Mouse (Mus musculus): ENCODE measurements around the gene Gm48552. TPM values are rescaled to one million over a fixed set of nuclear protein-coding genes. Genes with fewer than 3 reads are reported as not detected.

Gm48552 gene
- polyA plus RNA-seq, 1 experiment from 2014 or later: 1.2 TPM

DNA sequence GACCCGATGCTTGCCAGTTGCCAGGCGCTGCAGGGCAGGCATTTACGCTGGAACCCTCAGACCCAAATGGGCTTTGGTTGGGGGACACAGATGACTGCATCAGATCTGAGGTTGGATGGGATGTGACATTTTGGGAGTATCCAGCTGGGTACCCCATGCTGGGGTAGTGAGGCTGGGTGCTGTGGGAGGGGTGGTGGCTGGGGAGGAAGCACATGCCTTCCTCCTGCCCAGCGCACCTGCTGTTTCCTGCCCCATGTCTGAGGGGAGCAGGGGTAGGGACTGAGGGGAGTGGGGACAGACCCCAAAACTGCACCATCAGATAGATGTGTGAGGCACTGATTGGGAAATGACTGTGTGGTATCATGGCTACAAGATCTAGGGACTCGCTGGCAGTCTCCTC lies 7.9 kb downstream of the Gm48552 start:
- Histone ChIP-seq H3K4me2 (no peak overlapping the region), H3K4me3 (ENCODE audit: low read depth, low read length) (no peak overlapping the region), H3K4me1 (ENCODE audit: control insufficient read depth, insufficient read depth, low read length) (peaks cover 27% of the 10 kb centered on the region), H3K27ac (ENCODE audit: low read depth, low read length) (no peak overlapping the region), H3K36me3 (ENCODE audit: control insufficient read depth, insufficient read depth, low read length) (peaks cover 7% of the 10 kb centered on the region; the same call in 1 of the 2 replicates), H3K27me3 (ENCODE audit: control insufficient read depth, insufficient read depth, low read length) (peaks cover 9% of the 10 kb centered on the region), H3K9me3 (replicated peaks; ENCODE audit: control insufficient read depth, low read length) (no peaks in the 10 kb centered on the region), H3K9ac (ENCODE audit: low read depth, low read length) (no peak overlapping the region)
- 72% methylated on average over 5 of the region's 5 CpGs for WGBS (ENCODE audit: insufficient replicate concordance)
- ATAC-seq (replicated peaks; ENCODE audit: insufficient number of reproducible peaks, low FRiP score, low TSS enrichment): no peak

DNA sequence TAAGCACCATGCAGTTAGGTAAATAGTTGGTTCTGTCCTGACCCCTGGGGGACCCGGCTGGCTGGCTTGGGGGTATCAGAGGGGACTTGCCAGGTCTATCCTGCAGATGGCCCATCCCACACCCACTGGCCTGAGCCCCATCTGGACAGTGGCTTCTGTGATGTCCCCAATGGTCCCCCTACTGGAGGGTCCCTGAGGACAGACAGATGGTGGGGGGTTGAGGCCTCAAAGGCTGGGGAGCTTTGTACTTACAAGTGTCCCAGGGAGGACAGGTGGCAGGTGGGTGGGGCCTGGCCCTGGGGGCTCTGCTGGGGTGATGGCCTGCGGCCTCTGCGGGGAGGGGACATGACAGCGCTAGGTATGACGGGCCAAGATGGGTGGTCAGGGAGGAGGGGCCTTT lies 10.5 kb downstream of the Gm48552 start:
- Histone ChIP-seq H3K4me2 (no peak overlapping the region), H3K27me3 (ENCODE audit: control insufficient read depth, insufficient read depth, low read length) (peaks cover 16% of the 10 kb centered on the region), H3K9me3 (replicated peaks; ENCODE audit: control insufficient read depth, low read length) (no peaks in the 10 kb centered on the region), H3K4me1 (ENCODE audit: control insufficient read depth, insufficient read depth, low read length) (peaks cover 29% of the 10 kb centered on the region), H3K27ac (ENCODE audit: low read depth, low read length) (no peak overlapping the region), H3K36me3 (ENCODE audit: control insufficient read depth, insufficient read depth, low read length) (peaks cover 7% of the 10 kb centered on the region; the same call in 1 of the 2 replicates), H3K4me3 (ENCODE audit: low read depth, low read length) (no peak overlapping the region), H3K9ac (ENCODE audit: low read depth, low read length) (peak overlapping the region; percentile 34; the same call in 1 of the 2 replicates)
- ATAC-seq (replicated peaks; ENCODE audit: insufficient number of reproducible peaks, low FRiP score, low TSS enrichment): no peak
- WGBS (ENCODE audit: insufficient replicate concordance): 63% methylated on average over 5 of the region's 5 CpGs

DNA sequence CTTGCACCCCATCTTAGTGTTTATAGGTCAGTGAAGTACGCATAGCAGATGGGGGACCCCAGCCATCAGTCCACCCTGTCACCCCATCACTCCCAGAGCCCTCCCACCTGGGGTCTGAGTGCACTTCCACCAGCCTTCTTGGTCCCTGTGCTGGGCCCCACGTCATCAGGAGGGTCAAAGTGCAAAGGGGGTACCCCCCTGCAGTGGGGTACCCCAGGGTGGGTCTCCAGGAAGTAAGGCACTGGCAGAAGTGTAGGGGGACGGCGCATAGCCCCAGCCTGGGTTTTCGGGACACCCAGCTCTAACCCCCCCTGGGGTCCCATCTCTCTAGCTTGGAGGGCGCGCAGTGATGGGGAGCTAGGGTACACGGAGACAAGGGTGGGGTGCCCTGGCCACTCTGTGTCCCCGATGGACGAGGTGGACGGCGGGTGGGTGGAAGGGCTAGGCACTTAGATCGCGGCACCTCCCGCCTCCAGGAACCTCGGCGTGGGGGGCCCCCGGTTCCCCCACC lies 11.0 kb downstream of the Gm48552 start:
- Histone ChIP-seq H3K9me3 (replicated peaks; ENCODE audit: control insufficient read depth, low read length) (no peaks in the 10 kb centered on the region), H3K27me3 (ENCODE audit: control insufficient read depth, insufficient read depth, low read length) (peaks cover 21% of the 10 kb centered on the region), H3K9ac (ENCODE audit: low read depth, low read length) (no peak overlapping the region), H3K4me3 (ENCODE audit: low read depth, low read length) (no peak overlapping the region), H3K36me3 (ENCODE audit: control insufficient read depth, insufficient read depth, low read length) (peaks cover 10% of the 10 kb centered on the region; the same call in 1 of the 2 replicates), H3K4me1 (ENCODE audit: control insufficient read depth, insufficient read depth, low read length) (peaks cover 33% of the 10 kb centered on the region), H3K4me2 (peak overlapping the region; percentile 6), H3K27ac (ENCODE audit: low read depth, low read length) (no peak overlapping the region)
- WGBS (ENCODE audit: insufficient replicate concordance): 75% methylated on average over 18 of the region's 18 CpGs
- no peak for ATAC-seq (replicated peaks; ENCODE audit: insufficient number of reproducible peaks, low FRiP score, low TSS enrichment)

DNA sequence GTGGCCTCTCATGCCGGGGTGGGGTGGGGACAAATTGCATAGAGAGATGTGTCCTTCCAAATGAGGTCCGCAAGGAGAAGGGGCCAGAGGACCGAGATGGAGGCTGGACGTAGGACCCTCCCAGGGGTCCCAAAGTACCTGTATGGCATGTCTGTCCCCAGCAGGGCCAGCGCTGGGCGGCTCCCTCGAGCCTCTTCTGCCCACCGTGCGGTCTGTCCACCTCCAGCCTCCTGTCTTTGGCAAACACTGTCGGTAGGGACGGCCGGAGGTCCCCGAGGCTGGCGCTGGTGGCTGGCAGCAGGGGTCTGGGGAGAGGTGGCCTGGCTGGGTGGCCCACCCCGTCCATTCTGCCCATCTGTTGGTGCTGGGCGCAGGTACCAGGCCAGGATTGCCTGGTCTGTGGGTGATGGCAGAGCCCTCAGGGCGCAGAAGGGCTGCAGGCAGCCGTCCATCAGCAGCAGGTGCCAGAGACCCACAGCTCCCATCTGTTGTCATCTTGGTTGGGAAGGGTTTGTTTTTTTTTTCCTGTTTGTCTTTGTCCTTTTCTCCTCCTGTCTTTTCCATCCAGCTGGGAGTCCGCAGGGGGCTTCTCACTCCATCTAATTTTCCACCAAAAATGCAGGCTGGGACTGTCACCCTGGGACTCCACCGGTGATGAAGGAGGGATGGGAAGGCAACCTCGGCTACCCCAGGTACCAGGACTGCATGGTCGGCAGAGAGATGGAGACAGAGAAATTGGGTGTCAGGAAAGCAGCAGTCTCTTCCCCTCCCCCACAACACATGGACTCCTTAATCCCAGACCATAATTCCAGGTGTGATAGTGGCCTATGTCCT lies 11.8 kb downstream of the Gm48552 start:
- Histone ChIP-seq H3K9ac (ENCODE audit: low read depth, low read length) (no peak overlapping the region; the same call in 1 of the 2 replicates), H3K4me3 (ENCODE audit: low read depth, low read length) (no peak overlapping the region), H3K36me3 (ENCODE audit: control insufficient read depth, insufficient read depth, low read length) (peaks cover 10% of the 10 kb centered on the region; the same call in 1 of the 2 replicates), H3K27me3 (ENCODE audit: control insufficient read depth, insufficient read depth, low read length) (peaks cover 21% of the 10 kb centered on the region), H3K4me1 (ENCODE audit: control insufficient read depth, insufficient read depth, low read length) (peaks cover 33% of the 10 kb centered on the region), H3K9me3 (replicated peaks; ENCODE audit: control insufficient read depth, low read length) (no peaks in the 10 kb centered on the region), H3K27ac (ENCODE audit: low read depth, low read length) (peak overlapping the region; percentile 88; the same call in 1 of the 2 replicates), H3K4me2 (no peak overlapping the region)
- no peak for ATAC-seq (replicated peaks; ENCODE audit: insufficient number of reproducible peaks, low FRiP score, low TSS enrichment)
- WGBS (ENCODE audit: insufficient replicate concordance): 48% methylated on average over 22 of the region's 22 CpGs

DNA sequence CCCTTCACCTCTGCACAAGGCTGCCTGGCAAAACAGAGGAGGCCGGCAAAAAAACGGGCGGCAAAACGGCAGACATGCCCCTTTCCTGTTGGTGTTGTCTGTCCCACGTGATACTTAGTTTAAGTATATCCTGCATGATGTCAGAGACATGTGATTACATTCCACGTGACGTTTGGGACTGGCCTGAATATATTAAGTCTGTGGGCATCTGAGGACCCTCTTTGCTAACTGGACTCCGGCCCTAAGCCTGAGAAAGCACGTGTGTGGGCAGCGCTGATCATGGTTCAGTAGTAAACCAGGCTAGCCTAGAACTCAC lies 12.4 kb downstream of the Gm48552 start:
- H3K9ac ChIP-seq (ENCODE audit: low read depth, low read length): no peak overlapping the region; the same call in 1 of the 2 replicates
- H3K4me1 ChIP-seq (ENCODE audit: control insufficient read depth, insufficient read depth, low read length): peaks cover 36% of the 10 kb centered on the region
- no peak overlapping the region for H3K4me3 ChIP-seq (ENCODE audit: low read depth, low read length)
- H3K36me3 ChIP-seq (ENCODE audit: control insufficient read depth, insufficient read depth, low read length): peaks cover 13% of the 10 kb centered on the region; the same call in 1 of the 2 replicates
- peak overlapping the region; percentile 49; the same call in 1 of the 2 replicates for H3K4me2 ChIP-seq
- 0 out of 2 replicates have a peak, but pooled peaks have one; percentile 10 for ATAC-seq (replicated peaks; ENCODE audit: insufficient number of reproducible peaks, low FRiP score, low TSS enrichment)
- H3K9me3 ChIP-seq (replicated peaks; ENCODE audit: control insufficient read depth, low read length): no peaks in the 10 kb centered on the region
- H3K27ac ChIP-seq (ENCODE audit: low read depth, low read length): peak overlapping the region; percentile 88
- 17% methylated on average over 10 of the region's 10 CpGs for WGBS (ENCODE audit: insufficient replicate concordance)
- H3K27me3 ChIP-seq (ENCODE audit: control insufficient read depth, insufficient read depth, low read length): peaks cover 21% of the 10 kb centered on the region

DNA sequence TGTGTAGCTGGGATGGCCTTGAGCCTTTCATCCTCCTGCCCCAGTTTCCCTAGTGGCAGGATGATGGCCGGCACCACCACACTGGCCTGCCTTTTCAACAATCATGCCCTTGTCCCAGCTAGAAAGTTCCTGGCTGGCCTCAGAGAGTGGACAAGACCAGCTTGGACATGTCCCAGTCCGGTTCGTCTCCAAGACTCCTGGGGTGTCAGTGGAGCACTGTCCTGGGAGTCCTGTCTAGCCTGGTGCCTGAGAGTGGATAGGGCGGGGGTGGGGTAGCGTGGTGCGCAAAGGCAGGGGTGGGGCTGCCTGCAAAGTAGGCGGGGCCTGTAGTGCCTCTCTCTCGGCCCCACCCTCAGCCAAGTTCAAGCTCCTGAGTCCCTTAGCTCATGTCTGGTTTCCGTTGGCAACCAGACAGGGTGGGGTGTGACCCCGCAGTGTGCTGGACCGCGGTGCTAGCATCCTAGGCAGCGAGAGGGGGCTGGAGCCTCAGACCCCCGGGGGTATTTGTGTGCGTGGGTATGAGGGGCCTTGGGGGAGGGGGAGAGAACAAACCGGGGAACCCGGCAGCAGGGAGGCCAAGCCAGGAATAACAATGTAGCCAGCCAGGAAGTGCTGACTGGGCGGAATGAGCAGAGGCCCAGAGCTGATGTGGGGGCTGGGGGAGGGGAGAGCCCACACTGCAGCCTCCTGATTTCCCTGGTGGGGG lies 12.9 kb downstream of the Gm48552 start:
- peak; percentile 73 for ATAC-seq (replicated peaks; ENCODE audit: insufficient number of reproducible peaks, low FRiP score, low TSS enrichment)

DNA sequence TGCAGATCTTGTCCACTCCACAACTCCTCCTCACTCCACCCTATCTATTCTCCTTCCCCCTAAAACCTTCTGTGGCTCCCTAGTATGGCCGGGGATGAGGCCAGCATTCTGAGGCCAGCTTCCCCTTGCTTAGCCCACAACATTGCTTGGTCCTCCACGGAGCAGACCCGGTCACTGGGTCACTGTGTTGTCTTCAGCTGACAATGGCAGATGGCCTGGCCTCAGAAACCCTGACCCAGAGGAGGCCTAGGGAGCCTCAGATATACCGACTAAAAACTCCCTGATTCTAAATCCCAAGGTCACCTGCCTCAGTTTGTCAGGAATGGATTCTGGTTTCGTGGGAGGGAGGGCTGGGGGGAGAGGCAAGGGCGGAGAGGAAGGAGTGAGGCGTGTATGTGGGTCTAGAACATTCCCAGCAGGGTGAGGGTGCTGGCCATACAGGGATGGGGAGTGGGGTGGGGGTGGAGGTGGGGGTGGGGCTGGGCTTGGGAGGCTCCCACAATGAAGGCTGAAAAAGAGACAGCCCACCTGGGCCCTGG lies 13.5 kb downstream of the Gm48552 start:
- Histone ChIP-seq H3K4me2 (peak overlapping the region; percentile 49), H3K36me3 (ENCODE audit: control insufficient read depth, insufficient read depth, low read length) (peaks cover 13% of the 10 kb centered on the region; the same call in 1 of the 2 replicates), H3K9me3 (replicated peaks; ENCODE audit: control insufficient read depth, low read length) (no peaks in the 10 kb centered on the region), H3K4me1 (ENCODE audit: control insufficient read depth, insufficient read depth, low read length) (peaks cover 47% of the 10 kb centered on the region), H3K9ac (ENCODE audit: low read depth, low read length) (peak overlapping the region; percentile 66), H3K27ac (ENCODE audit: low read depth, low read length) (peak overlapping the region; percentile 88), H3K27me3 (ENCODE audit: control insufficient read depth, insufficient read depth, low read length) (peaks cover 21% of the 10 kb centered on the region), H3K4me3 (ENCODE audit: low read depth, low read length) (peak overlapping the region; percentile 8; the same call in 1 of the 2 replicates)
- 20% methylated on average over 7 of the region's 7 CpGs for WGBS (ENCODE audit: insufficient replicate concordance)
- ATAC-seq (replicated peaks; ENCODE audit: insufficient number of reproducible peaks, low FRiP score, low TSS enrichment): peak; percentile 6; the same call in 1 of the 2 replicates

More for the DNA sequence above, 12.9 kb downstream of the Gm48552 start:
- Histone ChIP-seq H3K4me3 (ENCODE audit: low read depth, low read length) (peak overlapping the region; percentile 8; the same call in 1 of the 2 replicates), H3K9ac (ENCODE audit: low read depth, low read length) (peak overlapping the region; percentile 66), H3K9me3 (replicated peaks; ENCODE audit: control insufficient read depth, low read length) (no peaks in the 10 kb centered on the region), H3K27ac (ENCODE audit: low read depth, low read length) (peak overlapping the region; percentile 88), H3K4me1 (ENCODE audit: control insufficient read depth, insufficient read depth, low read length) (peaks cover 41% of the 10 kb centered on the region), H3K27me3 (ENCODE audit: control insufficient read depth, insufficient read depth, low read length) (peaks cover 21% of the 10 kb centered on the region), H3K36me3 (ENCODE audit: control insufficient read depth, insufficient read depth, low read length) (peaks cover 13% of the 10 kb centered on the region; the same call in 1 of the 2 replicates), H3K4me2 (peak overlapping the region; percentile 49)
- 6% methylated on average over 18 of the region's 18 CpGs for WGBS (ENCODE audit: insufficient replicate concordance)

DNA sequence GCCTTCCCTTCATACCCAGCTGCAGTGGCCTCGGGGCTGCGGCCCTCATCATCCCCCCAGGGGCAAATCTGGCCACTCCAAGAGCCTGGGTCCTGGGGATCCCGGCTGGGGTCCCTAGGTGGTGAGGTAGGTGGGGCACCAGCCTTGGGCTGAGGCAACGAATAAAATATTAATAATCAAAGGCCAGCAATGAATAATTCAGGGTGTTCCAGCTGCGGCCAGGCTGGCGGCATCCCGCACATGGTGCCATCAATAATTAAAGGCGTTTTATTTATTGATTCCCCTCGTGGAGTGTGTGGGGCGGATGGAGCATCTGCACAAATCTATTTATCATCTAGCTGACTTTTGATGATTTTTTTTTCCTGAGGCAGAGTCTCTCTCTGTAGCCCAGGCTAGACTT lies 14.7 kb downstream of the Gm48552 start:
- Histone ChIP-seq H3K4me3 (ENCODE audit: low read depth, low read length) (no peak overlapping the region), H3K27me3 (ENCODE audit: control insufficient read depth, insufficient read depth, low read length) (peaks cover 21% of the 10 kb centered on the region), H3K4me1 (ENCODE audit: control insufficient read depth, insufficient read depth, low read length) (peaks cover 59% of the 10 kb centered on the region), H3K27ac (ENCODE audit: low read depth, low read length) (peak overlapping the region; percentile 88), H3K4me2 (no peak overlapping the region), H3K9me3 (replicated peaks; ENCODE audit: control insufficient read depth, low read length) (no peaks in the 10 kb centered on the region), H3K9ac (ENCODE audit: low read depth, low read length) (no peak overlapping the region), H3K36me3 (ENCODE audit: control insufficient read depth, insufficient read depth, low read length) (peaks cover 13% of the 10 kb centered on the region; the same call in 1 of the 2 replicates)
- no peak for ATAC-seq (replicated peaks; ENCODE audit: insufficient number of reproducible peaks, low FRiP score, low TSS enrichment)
- 60% methylated on average over 10 of the region's 10 CpGs for WGBS (ENCODE audit: insufficient replicate concordance)
